Mouse (Mus musculus) liver, adult 2 months (tissue): Measurements from ENCODE around the gene Slc7a1.

Source experiments
- CTCF ChIP-seq: fragments of 200-500 bp; IDR thresholded peaks from 2 replicates; pipeline ENCODE4 v1.5.1; 2011; ENCODE audit warnings: low read depth, low read length, control low read depth
- POLR2A ChIP-seq: fragments of 200-500 bp; IDR thresholded peaks from 2 replicates; pipeline ENCODE4 v1.6.1; 2011; ENCODE audit warnings: low read length, control low read depth; ENCODE audit not compliant: insufficient read depth; ENCODE audit errors: extremely low read depth

GRCm38 (mm10) chr5:148328982-148329381, 70.7 kb downstream of the Slc7a1 start:
- TF ChIP-seq CTCF = no peak
- TF ChIP-seq POLR2A = no peak
